ENCODE assay signal across 29 mouse cellular contexts in the genomic region with DNA sequence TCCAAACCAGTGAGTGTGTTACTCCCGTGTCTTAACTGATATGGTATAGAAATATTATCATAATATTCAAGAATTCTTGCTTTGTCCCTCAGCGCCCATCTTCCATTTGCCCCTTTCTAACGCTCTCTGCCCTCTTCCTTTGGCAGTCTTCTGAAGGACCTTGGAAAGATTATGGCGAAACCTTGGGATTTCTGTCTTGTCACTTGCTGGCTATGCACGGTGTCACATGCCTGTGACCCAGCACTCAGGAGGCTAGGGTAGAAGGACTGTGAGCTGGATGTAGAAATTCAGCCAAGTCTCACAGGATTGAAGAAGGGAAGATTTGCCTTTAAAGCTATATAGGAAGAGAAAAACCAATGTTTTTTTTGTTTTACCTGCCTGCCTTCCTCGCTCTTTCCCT.
DNase-seq lines count a peak whose midpoint lies in the region; ATAC-seq and TF ChIP-seq lines count a peak whose summit lies in the region.
"Had no signal": no experiment of that assay in that cellular context is flagged by ENCODE, and none has a peak within 500 bp of the region (broad histone marks: within the 10 kb centered on the region; RNA-seq: fewer than 3 reads in every experiment).

No protein-coding gene starts in this region.

- no peaks in the 10 kb centered on the region for H3K9me3 ChIP-seq in heart, embryonic 10.5 days
- H3K9me3 ChIP-seq in midbrain, embryonic 14.5 days (ENCODE audit: control insufficient read depth, low read length): no peaks in the 10 kb centered on the region
- H3K9me3 ChIP-seq: embryonic facial prominence, embryonic 15.5 days; forebrain, embryonic 15.5 days; hindbrain, embryonic 10.5 days; limb, embryonic 10.5 days; liver, embryonic 15.5 days; lung, embryonic 15.5 days; midbrain, embryonic 10.5 days; neural tube, embryonic 15.5 days; stomach, embryonic 15.5 days had no signal

- peaks cover 16% of the 10 kb centered on the region for H3K4me1 ChIP-seq in heart, adult 2 months (ENCODE audit: control insufficient read depth, insufficient read depth, low read length)
- peaks cover 21% of the 10 kb centered on the region for H3K4me1 ChIP-seq in heart, embryonic 10.5 days
- H3K4me1 ChIP-seq in midbrain, embryonic 14.5 days (ENCODE audit: control insufficient read depth, insufficient read depth, low read length): no peaks in the 10 kb centered on the region
- H3K4me1 ChIP-seq: forebrain, embryonic 15.5 days; lung, embryonic 15.5 days; neural tube, embryonic 15.5 days had no signal

- H3K4me2 ChIP-seq in midbrain, embryonic 14.5 days (ENCODE audit: low read length): no peak overlapping the region
- H3K4me2 ChIP-seq: embryonic facial prominence, embryonic 15.5 days; forebrain, embryonic 15.5 days; liver, embryonic 15.5 days; lung, embryonic 15.5 days; neural tube, embryonic 15.5 days; stomach, embryonic 15.5 days had no signal

- no peak overlapping the region for H3K9ac ChIP-seq in heart, adult 2 months (ENCODE audit: low read depth, low read length)
- H3K9ac ChIP-seq in midbrain, embryonic 14.5 days (replicated peaks; ENCODE audit: low read length): no peak overlapping the region
- H3K9ac ChIP-seq: embryonic facial prominence, embryonic 15.5 days; forebrain, embryonic 15.5 days; liver, embryonic 15.5 days; lung, embryonic 15.5 days; neural tube, embryonic 15.5 days; stomach, embryonic 15.5 days had no signal

- peak overlapping the region; percentile 42 for H3K27ac ChIP-seq in heart, adult 2 months
- H3K27ac ChIP-seq in heart, embryonic 10.5 days: no peak overlapping the region
- H3K27ac ChIP-seq in midbrain, embryonic 14.5 days (replicated peaks; ENCODE audit: low read depth, low read length): no peak overlapping the region
- H3K27ac ChIP-seq: embryonic facial prominence, embryonic 15.5 days; forebrain, embryonic 15.5 days; hindbrain, embryonic 10.5 days; hindbrain, postnatal 0 days; layer of hippocampus, adult 2 months; limb, embryonic 10.5 days; liver, embryonic 15.5 days; lung, embryonic 15.5 days; midbrain, embryonic 10.5 days; neural tube, embryonic 15.5 days; stomach, embryonic 15.5 days had no signal

- TF ChIP-seq POLR2A in heart, adult 2 months (IDR thresholded peaks at IDR 0.05; ENCODE audit: insufficient read depth, low read depth, low read length): no peak

- no peak overlapping the region for H3K4me3 ChIP-seq in heart, adult 2 months
- H3K4me3 ChIP-seq in heart, embryonic 10.5 days: no peak overlapping the region
- H3K4me3 ChIP-seq in midbrain, embryonic 14.5 days (replicated peaks; ENCODE audit: low read depth, low read length): no peak overlapping the region
- H3K4me3 ChIP-seq: embryonic facial prominence, embryonic 15.5 days; forebrain, embryonic 15.5 days; hindbrain, embryonic 10.5 days; layer of hippocampus, adult 2 months; limb, embryonic 10.5 days; liver, embryonic 15.5 days; lung, embryonic 15.5 days; midbrain, embryonic 10.5 days; neural tube, embryonic 15.5 days; stomach, embryonic 15.5 days had no signal

- intact Hi-C loops in heart, adult 2 months (cut with DNase I): no loop called here

- peak; percentile 33; the same call in 1 of the 2 replicates for ATAC-seq in granulocyte monocyte progenitor cell, adult 5-6 weeks (replicated peaks; ENCODE audit: poor library complexity, severe bottlenecking)
- no peak for ATAC-seq in midbrain, embryonic 14.5 days (ENCODE audit: low FRiP score, low TSS enrichment)
- ATAC-seq: forebrain, embryonic 15.5 days; hindbrain, postnatal 0 days; intestine, embryonic 16.5 days had no signal

- no peak for TF ChIP-seq EP300 in heart, adult 2 months (IDR thresholded peaks at IDR 0.05; ENCODE audit: insufficient read depth, low read depth, low read length)

- DNase-seq in heart, adult 2 months: no peak
- no peak for DNase-seq in heart, embryonic 10.5 days (ENCODE audit: low spot score)
- DNase-seq in adipocyte (ENCODE audit: low spot score): peak; percentile 49
- DNase-seq in adrenal gland, postnatal 10 days: peak; percentile 63
- no peak for DNase-seq in embryo, embryonic 9.5 days (ENCODE audit: extremely low spot score)
- DNase-seq in midbrain, embryonic 14.5 days: no peak
- DNase-seq: cerebellum, adult 18-20 months; cerebellum, postnatal 36 days; gastrocnemius, postnatal 10 days; kidney, adult 9 months; kidney, postnatal 14 days; liver; lung, postnatal 36 days; right cerebral cortex, adult 18-20 months; right cerebral cortex, postnatal 4 days; thymus, postnatal 25 days had no signal

- peaks cover 2% of the 10 kb centered on the region; the same call in 1 of the 2 replicates for H3K79me2 ChIP-seq in heart, adult 2 months (replicated peaks; ENCODE audit: control insufficient read depth, insufficient read depth, low read length)

- H3K36me3 ChIP-seq in heart, adult 2 months (ENCODE audit: control insufficient read depth, insufficient read depth, low read length): peaks cover 44% of the 10 kb centered on the region
- H3K36me3 ChIP-seq in heart, embryonic 10.5 days: peaks cover 21% of the 10 kb centered on the region
- no peaks in the 10 kb centered on the region for H3K36me3 ChIP-seq in midbrain, embryonic 14.5 days (ENCODE audit: control insufficient read depth, insufficient read depth, low read length)
- H3K36me3 ChIP-seq: forebrain, embryonic 15.5 days; neural tube, embryonic 15.5 days had no signal

- no peaks in the 10 kb centered on the region for H3K27me3 ChIP-seq in heart, adult 2 months (ENCODE audit: control insufficient read depth, insufficient read depth, low read length)
- H3K27me3 ChIP-seq in heart, embryonic 10.5 days (ENCODE audit: insufficient read depth, poor library complexity, severe bottlenecking): no peaks in the 10 kb centered on the region
- H3K27me3 ChIP-seq in midbrain, embryonic 14.5 days (ENCODE audit: control insufficient read depth, insufficient read depth, low read length): no peaks in the 10 kb centered on the region
- H3K27me3 ChIP-seq: embryonic facial prominence, embryonic 15.5 days; forebrain, embryonic 15.5 days; liver, embryonic 15.5 days; lung, embryonic 15.5 days; neural tube, embryonic 15.5 days; stomach, embryonic 15.5 days had no signal

- TF ChIP-seq CTCF in heart, adult 2 months (IDR thresholded peaks at IDR 0.05): no peak

- 73% methylated on average over 6 of the region's 6 CpGs for WGBS in heart, adult 2 months
- 87% methylated on average over 6 of the region's 6 CpGs for WGBS in heart, embryonic 10.5 days
- 96% methylated on average over 6 of the region's 6 CpGs for WGBS in midbrain, embryonic 14.5 days

Comparison
In these comparisons a context has a peak if more than half of its experiments do, and no peak if none do; other contexts are left out.
1. DNase-seq: peak in adipocyte (single experiment) and adrenal gland, postnatal 10 days (single experiment); none in heart, adult 2 months (0 of 2), heart, embryonic 10.5 days (single experiment), embryo, embryonic 9.5 days (single experiment) and midbrain, embryonic 14.5 days (single experiment).